Mouse (Mus musculus) cortical plate, adult 2 months (tissue): ENCODE data around the gene Pros1.

Experiments used
- CTCF ChIP-seq: fragments of 200-500 bp; IDR thresholded peaks from 2 replicates; pipeline ENCODE4 v1.5.1; 2011; ENCODE audit warnings: mild to moderate bottlenecking, control low read depth, low read length; ENCODE audit not compliant: insufficient read depth; ENCODE audit errors: extremely low read depth
- POLR2A ChIP-seq: fragments of 200-500 bp; IDR thresholded peaks from 2 replicates; pipeline ENCODE4 v1.6.1; 2011; ENCODE audit warnings: mild to moderate bottlenecking, low read length, control low read depth; ENCODE audit not compliant: insufficient read depth; ENCODE audit errors: extremely low read depth

DNA sequence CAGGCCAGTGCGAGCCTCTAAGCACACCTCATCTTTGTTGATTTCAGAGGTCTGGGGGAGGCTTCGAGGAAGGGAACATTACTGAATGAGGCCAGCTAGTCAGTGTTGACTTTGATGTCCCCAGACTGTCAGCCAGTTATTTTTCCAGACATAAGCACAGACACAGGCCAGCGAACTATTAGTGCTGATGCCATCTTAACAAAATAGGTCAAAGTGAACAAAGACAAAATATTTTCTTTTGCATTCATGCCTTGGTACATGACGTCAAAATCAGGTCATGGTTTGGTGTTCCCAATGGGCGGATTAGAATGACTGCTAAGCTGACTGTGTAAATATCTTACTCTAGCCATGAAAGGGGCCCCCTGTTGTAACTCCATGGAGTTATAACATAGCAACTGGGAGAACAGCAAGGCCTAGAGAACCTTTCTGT lies 18.6 kb downstream of the Pros1 start:
- no peak for TF ChIP-seq CTCF
- no peak for TF ChIP-seq POLR2A
